Mouse (Mus musculus) urinary bladder, postnatal 36 days (tissue): Measurements from ENCODE around the gene Olfr374.
A peak's percentile ranks its signal among the peaks of the same experiment; 100 is the strongest.

Experiments
- DNase-seq, 2 experiments: peaks; one replicate each; pipeline ENCODE4 v3.0.0; 2022; ENCODE audit warnings: low spot score in 2 of 2, mixed read lengths in 1 of 2

Olfr374 gene

GRCm38 (mm10) chr8:72135446-72136301 lies 28.8 kb downstream of the Olfr374 start:
- DNase-seq, result peak; percentile 36 to 48

- peak; percentile 62 to 68 for DNase-seq
These were observed 29.6 kb downstream of the Olfr374 start for GRCm38 (mm10) chr8:72136302-72136978.

GRCm38 (mm10) chr8:72137431-72137830 lies 30.6 kb downstream of the Olfr374 start:
- no peak for DNase-seq

- no peak for DNase-seq
These were observed 31.6 kb downstream of the Olfr374 start for GRCm38 (mm10) chr8:72138456-72138855.

- DNase-seq, result no peak
These were observed 36.5 kb downstream of the Olfr374 start for GRCm38 (mm10) chr8:72143256-72143824.

- no peak for DNase-seq
These were observed 37.6 kb downstream of the Olfr374 start for GRCm38 (mm10) chr8:72144345-72144975.

- DNase-seq, result no peak
These were observed 38.7 kb downstream of the Olfr374 start for GRCm38 (mm10) chr8:72145511-72145910.

GRCm38 (mm10) chr8:72146056-72146455 lies 39.2 kb downstream of the Olfr374 start:
- peak in 1 of 2 experiments; percentile 48 for DNase-seq

GRCm38 (mm10) chr8:72146556-72146955 lies 39.7 kb downstream of the Olfr374 start:
- DNase-seq, result no peak

- no peak for DNase-seq
These were observed 40.4 kb downstream of the Olfr374 start for GRCm38 (mm10) chr8:72147266-72147665.

- DNase-seq, result no peak
These were observed 42.2 kb downstream of the Olfr374 start for GRCm38 (mm10) chr8:72149056-72149455.

GRCm38 (mm10) chr8:72151418-72152078 lies 44.7 kb downstream of the Olfr374 start:
- DNase-seq, result no peak

GRCm38 (mm10) chr8:72153382-72153781 lies 46.5 kb downstream of the Olfr374 start:
- no peak for DNase-seq

GRCm38 (mm10) chr8:72158096-72158495 lies 51.3 kb downstream of the Olfr374 start:
- no peak for DNase-seq

- no peak for DNase-seq
These were observed 51.9 kb downstream of the Olfr374 start for GRCm38 (mm10) chr8:72158726-72159125.

GRCm38 (mm10) chr8:72160007-72160406 lies 53.2 kb downstream of the Olfr374 start:
- no peak for DNase-seq

- DNase-seq, result peak; percentile 99 to 100
These were observed 54.2 kb downstream of the Olfr374 start, which contains the start of gene Rab8a for GRCm38 (mm10) chr8:72160707-72161697. TSS of gene Rab8a (plus strand) at chr8:72161200.

GRCm38 (mm10) chr8:72162821-72163220 lies 56.0 kb downstream of the Olfr374 start:
- no peak for DNase-seq
